Comparison of ENCODE assay signal across 19 mouse cellular contexts in genomic region chrX:163999848-164000247, GRCm38 (mm10). TPM values are rescaled to one million over a fixed set of nuclear protein-coding genes. Genes with fewer than 3 reads are reported as not detected.
DNase-seq lines count a peak whose midpoint lies in the region; ATAC-seq and TF ChIP-seq lines count a peak whose summit lies in the region.
"Had no signal": no experiment of that assay in that cellular context is flagged by ENCODE, and none has a peak within 500 bp of the region (broad histone marks: within the 10 kb centered on the region; RNA-seq: fewer than 3 reads in every experiment).

No protein-coding gene starts in this region.

- intact Hi-C loops in left cerebral cortex, adult 2 months (cut with DNase I), result no loop called here
- intact Hi-C loops in left cerebral cortex, postnatal 36 days (cut with DNase I), result no loop called here

- no peak overlapping the region for H3K4me3 ChIP-seq in left cerebral cortex, adult 2 months
- no peak overlapping the region for H3K4me3 ChIP-seq in stomach, postnatal 0 days (ENCODE audit: low read depth, low read length)
- H3K4me3 ChIP-seq in hindbrain, postnatal 0 days (ENCODE audit: low read length), result no peak overlapping the region
- H3K4me3 ChIP-seq: forebrain, embryonic 13.5 days; heart, embryonic 13.5 days; limb, embryonic 13.5 days; liver, embryonic 15.5 days; midbrain, embryonic 15.5 days; stomach, embryonic 15.5 days had no signal

- H3K27me3 ChIP-seq in stomach, postnatal 0 days (ENCODE audit: control insufficient read depth, insufficient read depth, low read length), result no peaks in the 10 kb centered on the region
- H3K27me3 ChIP-seq in hindbrain, postnatal 0 days (ENCODE audit: insufficient read depth, low read length), result no peaks in the 10 kb centered on the region
- H3K27me3 ChIP-seq: forebrain, embryonic 13.5 days; heart, embryonic 13.5 days; liver, embryonic 15.5 days; midbrain, embryonic 15.5 days; stomach, embryonic 15.5 days had no signal

- no peak overlapping the region for H3K9ac ChIP-seq in stomach, postnatal 0 days (ENCODE audit: low read length)
- no peak overlapping the region for H3K9ac ChIP-seq in hindbrain, postnatal 0 days (replicated peaks; ENCODE audit: low read length)
- H3K9ac ChIP-seq: forebrain, embryonic 13.5 days; heart, embryonic 13.5 days; limb, embryonic 13.5 days; liver, embryonic 15.5 days; midbrain, embryonic 15.5 days; stomach, embryonic 15.5 days had no signal

- WGBS in stomach, postnatal 0 days, result 73% methylated on average over 1 of the region's 1 CpGs
- whole genome bisulfite sequencing in hindbrain, postnatal 0 days, result 74% methylated on average over 1 of the region's 1 CpGs

- no peaks in the 10 kb centered on the region for H3K36me3 ChIP-seq in stomach, postnatal 0 days (ENCODE audit: control insufficient read depth, insufficient read depth, low read length)
- H3K36me3 ChIP-seq in hindbrain, postnatal 0 days (ENCODE audit: insufficient read depth, low read length), result no peaks in the 10 kb centered on the region
- H3K36me3 ChIP-seq: heart, embryonic 13.5 days; limb, embryonic 13.5 days; liver, embryonic 15.5 days; midbrain, embryonic 15.5 days; stomach, embryonic 15.5 days had no signal

- no peak for TF ChIP-seq EP300 in stomach, postnatal 0 days (optimal IDR thresholded peaks at IDR 0.05)

- no peak for ATAC-seq in stomach, postnatal 0 days (ENCODE audit: low FRiP score, low TSS enrichment)
- no peak for ATAC-seq in hindbrain, postnatal 0 days
- no peak for ATAC-seq in frontal cortex, adult (ENCODE audit: low TSS enrichment)
- ATAC-seq: forebrain, embryonic 13.5 days; midbrain, embryonic 15.5 days had no signal

- no peak for DNase-seq in left cerebral cortex, adult 2 months (ENCODE audit: extremely low spot score in 1 of 2, low spot score in 2 of 2)
- no peak for DNase-seq in left cerebral cortex, postnatal 36 days (ENCODE audit: low spot score in 2 of 2)
- peak; percentile 9 for DNase-seq in thymus, postnatal 4 days
- DNase-seq in thymus, postnatal 36 days, result no peak
- DNase-seq in brain, adult 2 months (ENCODE audit: low read depth, low spot score), result peak; percentile 10
- no peak for DNase-seq in stomach, postnatal 0 days (ENCODE audit: low spot score)
- no peak for DNase-seq in hindbrain, postnatal 0 days (ENCODE audit: low spot score)
- DNase-seq: cerebellum, postnatal 25 days; heart, postnatal 4 days; kidney, postnatal 14 days; layer of hippocampus, adult 9-11 months; right cerebral cortex, adult 18-20 months had no signal

- H3K9me3 ChIP-seq in stomach, postnatal 0 days (ENCODE audit: control insufficient read depth, low read length), result no peaks in the 10 kb centered on the region
- H3K9me3 ChIP-seq in hindbrain, postnatal 0 days (ENCODE audit: low read length), result no peaks in the 10 kb centered on the region
- H3K9me3 ChIP-seq: forebrain, embryonic 13.5 days; heart, embryonic 13.5 days; limb, embryonic 13.5 days; liver, embryonic 15.5 days; midbrain, embryonic 15.5 days; stomach, embryonic 15.5 days had no signal

- TF ChIP-seq CTCF in left cerebral cortex, adult 2 months (IDR thresholded peaks at IDR 0.05), result peak; percentile 15
- TF ChIP-seq CTCF in stomach, postnatal 0 days (IDR thresholded peaks at IDR 0.05; ENCODE audit: low read depth), result peak; percentile 50
- no peak for TF ChIP-seq CTCF in hindbrain, postnatal 0 days (IDR thresholded peaks at IDR 0.05; ENCODE audit: low read depth)

- H3K27ac ChIP-seq in left cerebral cortex, adult 2 months, result no peak overlapping the region
- H3K27ac ChIP-seq in stomach, postnatal 0 days (replicated peaks), result no peak overlapping the region
- no peak overlapping the region for H3K27ac ChIP-seq in hindbrain, postnatal 0 days
- H3K27ac ChIP-seq: forebrain, embryonic 13.5 days; heart, embryonic 13.5 days; limb, embryonic 13.5 days; liver, embryonic 15.5 days; midbrain, embryonic 15.5 days; stomach, embryonic 15.5 days had no signal

- H3K4me1 ChIP-seq in stomach, postnatal 0 days (replicated peaks; ENCODE audit: control insufficient read depth, insufficient read depth), result no peaks in the 10 kb centered on the region
- no peaks in the 10 kb centered on the region for H3K4me1 ChIP-seq in hindbrain, postnatal 0 days (ENCODE audit: insufficient read depth, low read length)
- H3K4me1 ChIP-seq: forebrain, embryonic 13.5 days; heart, embryonic 13.5 days; limb, embryonic 13.5 days; liver, embryonic 15.5 days; midbrain, embryonic 15.5 days; stomach, embryonic 15.5 days had no signal

- H3K4me2 ChIP-seq in stomach, postnatal 0 days (replicated peaks; ENCODE audit: low read depth), result no peak overlapping the region
- H3K4me2 ChIP-seq in hindbrain, postnatal 0 days (ENCODE audit: low read depth, low read length), result no peak overlapping the region
- H3K4me2 ChIP-seq: forebrain, embryonic 13.5 days; heart, embryonic 13.5 days; limb, embryonic 13.5 days; liver, embryonic 15.5 days; midbrain, embryonic 15.5 days; stomach, embryonic 15.5 days had no signal

RNA-seq across cellular contexts. Expression of gene Car5b, which starts 27.9 kb away (rescaled TPM):
- total RNA-seq in left cerebral cortex, adult 2 months (2021), result 1 to 10 TPM; 2.2 to 3.0 TPM
- 1 to 10 TPM; 3.2 TPM for total RNA-seq in left cerebral cortex, postnatal 36 days (2021)
- 3.8 and 4.2 TPM in 2 replicates for polyA plus RNA-seq in stomach, postnatal 0 days (2015; fragmentation: Nextera tagmentation; extraction: Ambion mirVana)
- 4.8 and 5.3 TPM in 2 replicates for total RNA-seq in hindbrain, postnatal 0 days (2014; rRNA removed)
- 1.8 and 1.9 TPM in 2 replicates for polyA plus RNA-seq in hindbrain, postnatal 0 days (2015; fragmentation: Nextera tagmentation; extraction: Ambion mirVana)

RNA-seq across cellular contexts. Expression of gene Zrsr2, which starts 41.4 kb away (rescaled TPM):
- total RNA-seq in left cerebral cortex, adult 2 months (2021), result 10 to 100 TPM; 43.9 to 51.7 TPM
- 10 to 100 TPM; 40.3 to 53.9 TPM for total RNA-seq in left cerebral cortex, postnatal 36 days (2021)
- 34.8 and 40.3 TPM in 2 replicates for polyA plus RNA-seq in stomach, postnatal 0 days (2015; fragmentation: Nextera tagmentation; extraction: Ambion mirVana)
- total RNA-seq in hindbrain, postnatal 0 days (2014; rRNA removed), result 10.5 and 15.0 TPM in 2 replicates
- 87.9 and 99.3 TPM in 2 replicates for polyA plus RNA-seq in hindbrain, postnatal 0 days (2015; fragmentation: Nextera tagmentation; extraction: Ambion mirVana)

Comparison
In these comparisons a context has a peak if more than half of its experiments do, and no peak if none do; other contexts are left out.
1. DNase-seq: peak in thymus, postnatal 4 days (single experiment) and brain, adult 2 months (single experiment); none in left cerebral cortex, adult 2 months (0 of 2), left cerebral cortex, postnatal 36 days (0 of 2), thymus, postnatal 36 days (0 of 2), stomach, postnatal 0 days (single experiment) and hindbrain, postnatal 0 days (single experiment).